Mouse (Mus musculus): Measurements from ENCODE around the gene Tmub2. TPM values are rescaled to one million over a fixed set of nuclear protein-coding genes. Genes with fewer than 3 reads are reported as not detected.

The Tmub2 gene
- polyA plus RNA-seq, 1 experiment = 54.5 TPM

DNA sequence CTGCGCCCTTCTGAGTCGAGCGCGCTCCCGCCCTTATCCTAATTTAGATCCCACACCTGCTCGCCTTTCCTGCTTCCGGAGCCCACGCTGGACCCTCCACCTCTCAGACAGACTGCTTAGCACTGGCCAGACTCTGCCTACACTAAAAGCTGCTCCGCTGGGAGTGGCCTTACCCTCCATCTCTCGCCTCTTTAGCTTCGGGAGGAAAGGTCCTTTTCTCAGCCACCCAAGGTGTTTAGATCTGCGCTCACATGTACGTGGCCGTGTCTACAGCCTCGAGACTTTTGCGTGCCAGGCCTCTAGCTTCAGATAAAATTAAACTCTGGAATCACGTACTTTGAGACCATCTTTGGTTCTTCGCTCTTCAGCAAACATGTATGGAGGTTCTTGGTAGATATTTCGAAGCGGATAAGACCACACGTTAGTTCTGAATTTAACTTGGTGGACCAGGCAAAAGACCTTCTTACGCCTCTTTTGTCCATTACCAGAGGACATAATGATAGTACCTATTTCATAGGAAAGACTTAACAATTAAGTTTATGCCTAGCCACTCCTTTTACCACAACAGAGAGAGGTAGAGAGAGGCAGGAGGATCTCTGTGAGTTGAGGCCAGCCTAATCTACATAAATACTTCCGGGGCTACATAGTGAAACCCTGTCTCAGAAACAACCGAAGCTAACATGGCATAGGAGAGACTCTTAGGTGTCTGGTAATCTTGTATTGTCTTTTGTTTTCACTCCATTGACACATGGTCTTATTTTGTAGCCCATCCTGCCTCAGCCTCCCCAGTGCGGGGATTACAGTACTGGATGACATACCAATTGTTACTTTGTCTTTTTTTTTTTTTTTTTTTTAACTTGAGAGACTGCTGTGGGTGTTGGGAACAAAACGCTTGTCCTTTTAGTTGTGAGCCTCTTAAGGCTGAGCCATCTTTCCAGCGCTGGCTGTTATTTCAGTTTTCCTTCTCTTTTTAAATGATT, 13.1 kb downstream of the Tmub2 start:
- DNase-seq (ENCODE audit: low read depth, low spot score) = no peak

DNA sequence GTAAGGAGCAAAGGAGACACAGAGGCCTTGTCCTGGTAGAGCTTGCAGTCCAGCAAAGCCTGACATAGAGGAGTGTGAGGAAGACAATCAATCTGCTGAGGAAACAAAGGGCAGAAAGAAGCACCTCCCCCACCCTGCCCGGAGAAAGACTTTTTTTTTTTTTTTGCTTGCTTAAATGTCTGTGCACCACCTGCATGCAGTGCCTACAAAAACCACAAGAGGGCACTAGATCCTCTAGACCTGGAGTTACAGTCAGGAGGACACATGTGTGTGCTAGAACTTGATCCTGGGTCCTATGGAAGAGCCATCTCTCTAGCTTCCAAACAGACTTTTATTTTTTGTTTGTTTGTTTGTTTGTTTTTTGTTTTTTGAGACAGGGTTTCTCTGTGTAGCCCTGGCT, 15.1 kb downstream of the Tmub2 start:
- WGBS = 12% methylated on average over 1 of the region's 1 CpGs
- no peak for DNase-seq (ENCODE audit: low read depth, low spot score)

More for the DNA sequence above, 13.1 kb downstream of the Tmub2 start:
- WGBS = 15% methylated on average over 27 of the region's 27 CpGs

DNA sequence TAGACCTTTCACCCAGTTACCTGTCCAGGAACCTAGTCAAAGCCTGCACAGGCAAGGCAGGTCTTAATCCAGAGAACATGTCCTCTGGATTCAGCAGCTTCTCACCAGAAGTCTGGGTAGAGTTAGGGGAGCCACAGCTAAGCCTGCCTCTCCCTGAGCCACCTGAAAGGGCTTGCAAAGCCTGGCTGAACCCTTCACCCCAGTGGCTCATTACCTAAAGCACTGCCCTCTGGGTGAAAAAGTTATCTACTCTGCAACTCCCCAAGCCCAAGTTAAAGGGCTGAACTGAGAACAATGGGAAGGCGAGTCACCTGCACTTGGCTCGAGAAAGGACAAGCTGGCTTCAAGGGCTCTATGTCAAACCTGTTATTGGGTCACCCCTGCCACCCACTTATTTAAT, 19.4 kb downstream of the Tmub2 start:
- 43% methylated on average over 2 of the region's 2 CpGs for WGBS
- no peak for DNase-seq (ENCODE audit: low read depth, low spot score)

DNA sequence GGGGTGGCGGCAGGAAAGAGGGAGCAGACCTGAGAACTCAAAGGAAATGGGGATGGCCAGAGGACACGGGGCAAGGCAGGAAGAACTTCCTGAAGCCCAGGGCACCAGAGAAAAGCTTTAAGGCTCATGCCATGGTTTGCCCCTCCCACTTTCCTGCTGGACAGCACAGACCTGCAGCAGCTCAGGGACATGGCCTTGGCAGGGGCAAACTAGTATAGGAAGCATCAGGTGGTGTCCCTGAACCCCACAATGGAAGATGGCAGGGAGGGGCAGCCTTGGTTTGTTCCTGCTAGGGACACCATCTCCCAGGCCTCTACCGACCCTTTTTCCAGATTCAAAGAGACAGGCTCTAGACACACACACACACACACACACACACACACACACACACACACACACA, 20.6 kb downstream of the Tmub2 start:
- no peak for DNase-seq (ENCODE audit: low read depth, low spot score)
- 62% methylated on average over 3 of the region's 3 CpGs for WGBS

DNA sequence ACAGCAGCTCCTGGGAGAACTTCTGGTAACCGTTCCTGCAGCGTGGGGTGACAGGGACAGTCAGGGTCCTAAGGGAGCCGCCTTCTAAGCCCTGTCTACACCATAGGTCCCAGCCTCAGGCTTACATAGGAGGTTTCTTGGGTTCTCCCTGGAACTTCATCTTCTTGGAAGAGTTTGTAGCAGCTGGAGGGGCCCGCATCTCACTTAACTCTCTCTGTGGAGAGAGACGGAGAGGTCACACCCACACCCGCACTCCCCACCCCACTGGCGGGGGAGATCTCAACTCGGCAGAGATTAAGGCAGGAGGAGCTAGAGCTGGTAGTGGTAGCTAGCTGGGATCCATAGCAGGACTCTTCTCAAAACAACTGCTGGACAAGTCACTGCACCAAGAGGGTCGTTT, 23.4 kb downstream of the Tmub2 start:
- 85% methylated on average over 9 of the region's 9 CpGs for WGBS
- no peak for DNase-seq (ENCODE audit: low read depth, low spot score)

DNA sequence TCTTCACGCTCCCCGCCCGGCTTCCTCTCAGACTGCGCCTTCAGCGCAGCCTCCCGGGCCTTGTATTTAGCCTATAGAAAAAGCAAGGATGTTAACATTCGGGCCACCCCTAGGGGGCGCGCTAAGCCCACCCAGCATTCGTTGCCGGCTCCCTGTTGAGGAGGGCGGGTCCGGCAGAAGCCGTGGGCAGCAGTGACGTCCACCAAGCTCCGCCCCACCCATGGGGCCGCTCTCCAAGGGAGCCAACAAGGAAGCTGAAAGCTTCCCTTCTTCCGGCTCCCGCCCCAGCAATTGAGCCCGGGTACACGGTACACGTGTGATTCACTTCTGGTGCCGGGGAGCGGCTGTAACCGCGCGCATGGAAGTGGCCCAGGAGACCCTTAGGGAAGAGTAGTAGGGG, 24.2 kb downstream of the Tmub2 start:
- no peak for DNase-seq (ENCODE audit: low read depth, low spot score)
- WGBS = under 1% methylated on average over 27 of the region's 27 CpGs

DNA sequence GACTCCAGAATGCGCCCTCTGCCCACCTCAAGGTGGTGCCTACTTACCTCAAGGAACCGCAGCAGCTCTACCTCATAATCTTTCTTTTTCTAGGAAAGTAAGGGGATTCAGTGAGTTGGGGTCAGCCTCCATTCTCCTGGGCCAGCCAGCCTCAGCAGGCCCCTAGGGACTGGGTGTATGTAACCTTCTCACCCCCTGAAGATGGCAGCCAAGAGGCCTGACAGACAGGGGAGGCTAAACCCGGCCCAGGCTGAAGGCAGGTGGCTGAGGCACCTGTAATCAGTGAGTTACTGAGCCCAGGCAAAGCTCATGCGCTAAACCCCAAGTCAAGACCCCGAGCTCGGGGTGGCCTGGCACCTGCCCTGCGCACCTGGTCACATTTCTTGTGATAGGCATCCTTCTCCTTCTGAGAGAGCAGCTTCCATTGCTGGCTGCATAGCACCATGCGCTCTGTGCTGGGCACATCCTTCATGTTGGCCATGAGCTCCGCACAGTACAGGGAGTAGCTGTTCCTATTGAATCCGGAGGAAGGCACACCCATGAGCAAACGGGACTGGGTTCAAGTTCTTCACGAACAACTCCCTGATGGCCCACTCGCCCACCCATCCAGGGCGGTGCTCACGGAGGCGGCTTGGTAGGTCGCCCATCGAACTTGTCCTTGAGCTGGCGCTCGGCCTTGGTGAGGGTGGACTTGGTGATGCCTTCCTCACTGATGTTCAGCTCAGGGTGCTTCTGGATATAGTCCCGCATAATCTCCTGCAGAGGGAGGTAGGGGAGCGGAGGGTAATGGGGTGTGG, 25.3 kb downstream of the Tmub2 start:
- 64% methylated on average over 22 of the region's 22 CpGs for WGBS
- DNase-seq (ENCODE audit: low read depth, low spot score) = no peak

DNA sequence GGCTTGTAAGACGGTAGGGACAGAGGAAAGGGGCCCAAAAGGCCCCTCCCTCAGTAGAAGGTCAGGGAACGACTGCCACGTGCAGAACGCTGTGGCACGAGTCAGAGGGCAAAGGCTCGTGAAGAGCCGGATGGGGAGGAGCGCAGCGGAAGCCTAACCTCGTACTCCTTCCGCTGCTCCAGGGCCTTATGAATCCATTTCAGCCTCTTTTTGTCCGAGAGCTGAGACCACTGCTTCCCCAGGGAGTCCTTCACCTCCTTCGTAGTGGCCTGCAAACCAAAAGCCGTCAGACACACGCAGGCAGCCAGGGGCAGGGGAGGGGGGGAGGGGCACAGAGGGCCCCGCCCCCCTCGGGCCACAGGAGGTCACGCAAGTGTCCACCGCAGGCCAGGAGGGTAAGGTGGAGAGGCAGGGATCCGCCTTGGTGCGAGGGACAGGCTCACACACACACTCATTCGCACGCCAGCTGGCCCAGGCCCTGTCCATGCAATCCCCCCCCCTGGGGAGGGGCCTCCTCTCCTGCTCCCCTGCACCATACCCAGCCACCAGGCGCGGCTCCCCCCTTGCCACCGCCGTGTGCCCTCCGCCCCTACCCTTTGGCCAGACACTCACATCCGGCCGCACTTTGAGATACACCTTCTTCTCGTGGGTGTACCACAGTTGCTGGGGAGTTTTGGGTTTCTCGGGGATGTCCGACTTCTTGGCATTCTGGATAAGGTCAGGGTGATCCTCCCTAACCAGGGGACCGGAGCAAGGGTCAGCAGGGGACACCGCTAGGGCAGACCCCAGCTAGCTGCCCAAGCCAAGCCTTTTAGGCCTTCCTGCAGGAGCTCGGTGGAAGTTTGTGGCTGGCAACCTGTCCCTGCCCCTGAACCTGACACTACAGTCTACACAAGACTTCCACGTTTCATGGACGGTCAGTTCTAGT, 26.3 kb downstream of the Tmub2 start:
- WGBS = 55% methylated on average over 38 of the region's 38 CpGs
- DNase-seq (ENCODE audit: low read depth, low spot score) = no peak

DNA sequence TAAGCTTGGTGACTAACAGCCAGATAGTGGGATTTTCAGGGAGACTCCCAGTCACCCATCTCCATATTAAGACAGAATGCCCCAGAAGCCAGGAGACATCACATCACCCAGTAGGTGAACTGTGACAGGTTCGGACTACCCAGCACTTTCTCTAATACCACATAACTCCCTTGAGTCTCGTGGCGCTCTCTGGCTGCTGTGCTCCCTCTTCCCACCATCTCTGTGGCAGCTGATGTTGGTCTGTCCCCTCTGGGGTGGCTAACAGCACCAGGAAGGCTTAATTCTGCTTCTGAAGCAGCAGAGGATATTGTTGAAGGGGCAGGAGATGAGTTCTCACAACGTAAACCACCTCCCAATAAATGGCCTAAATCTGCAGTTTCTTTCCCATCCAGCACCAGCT, 27.2 kb downstream of the Tmub2 start:
- DNase-seq (ENCODE audit: low read depth, low spot score) = no peak
- WGBS = 89% methylated on average over 4 of the region's 4 CpGs

DNA sequence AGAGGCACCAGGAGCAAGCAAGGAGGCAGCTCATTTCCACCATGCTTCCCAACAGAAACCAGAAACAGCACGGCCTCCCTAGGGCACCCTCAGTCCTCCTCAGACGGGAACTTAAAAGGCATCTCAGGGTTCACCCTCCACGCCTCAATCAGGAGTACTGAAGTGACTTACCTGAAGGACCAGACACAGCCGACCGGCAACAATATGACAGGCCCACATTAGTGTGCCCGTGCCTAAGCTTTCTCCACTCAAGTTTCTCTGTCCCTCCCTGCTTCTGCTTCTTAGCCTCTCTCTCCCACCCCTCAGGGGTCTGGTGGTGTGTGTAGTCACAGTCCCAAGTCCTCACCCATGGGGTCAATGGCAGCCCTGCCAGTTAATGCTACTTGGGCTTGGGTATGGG, 27.9 kb downstream of the Tmub2 start:
- 80% methylated on average over 6 of the region's 6 CpGs for WGBS
- no peak for DNase-seq (ENCODE audit: low read depth, low spot score)

DNA sequence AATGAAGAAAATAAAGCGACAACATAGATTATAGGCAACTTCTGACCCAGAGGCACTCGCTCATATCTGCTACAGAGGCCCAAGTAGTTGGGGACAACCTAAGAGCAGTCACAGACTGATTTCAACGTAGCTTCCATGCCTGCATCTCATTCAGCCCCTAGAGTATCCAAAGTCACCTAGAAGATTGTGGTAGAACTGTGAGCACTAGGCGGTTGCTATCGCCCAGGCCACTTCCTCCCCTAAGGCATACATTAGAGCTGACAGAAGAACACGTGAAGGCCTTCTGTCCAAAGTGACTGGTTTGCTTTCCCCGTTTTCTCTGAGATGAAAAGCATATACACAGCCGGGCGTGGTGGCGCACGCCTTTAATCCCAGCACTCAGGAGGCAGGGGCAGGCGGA, 29.6 kb downstream of the Tmub2 start:
- WGBS = 81% methylated on average over 12 of the region's 12 CpGs
- no peak for DNase-seq (ENCODE audit: low read depth, low spot score)

DNA sequence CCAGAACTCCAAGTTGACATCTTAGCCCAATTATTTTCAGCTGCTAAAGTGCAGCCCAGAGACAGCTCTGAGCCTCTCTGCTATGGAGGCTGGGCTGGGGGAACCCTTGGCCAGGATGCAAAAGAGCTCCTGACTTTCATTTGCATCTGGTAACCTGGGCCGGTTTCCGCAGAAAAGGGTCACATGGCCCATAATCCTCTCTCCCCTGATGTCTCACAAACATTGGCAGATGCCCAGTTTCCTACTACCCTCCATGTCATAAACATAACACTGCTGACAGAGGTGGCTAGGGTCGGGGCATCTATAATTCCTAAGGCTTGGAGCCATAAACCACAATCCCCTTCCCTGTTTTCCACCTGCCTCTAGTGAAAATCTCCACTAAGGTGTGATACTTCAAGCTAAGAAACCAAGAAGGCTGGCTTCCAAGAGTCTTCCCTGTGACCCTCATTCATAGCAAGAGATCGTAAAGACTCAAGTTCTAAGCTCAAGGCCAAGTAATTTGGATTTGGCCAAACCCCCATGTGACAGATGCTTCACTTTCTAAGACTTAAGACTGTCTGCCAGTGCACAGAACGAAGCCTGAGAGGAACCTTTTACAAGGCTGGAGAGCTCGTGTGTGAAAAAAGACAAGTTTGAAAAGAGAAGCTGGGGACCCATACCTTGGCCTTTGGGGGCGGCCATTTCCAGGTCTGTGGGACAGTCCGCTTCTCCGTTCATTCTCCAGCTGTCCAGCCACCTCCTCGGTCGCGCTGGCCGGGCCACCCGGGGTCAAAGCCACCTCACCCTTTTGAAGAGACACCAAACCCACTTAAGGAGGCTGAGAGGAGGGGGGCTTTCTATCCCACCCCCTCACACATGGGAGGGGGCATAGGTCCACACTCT, 31.2 kb downstream of the Tmub2 start:
- WGBS = 3% methylated on average over 14 of the region's 14 CpGs
- no peak for DNase-seq (ENCODE audit: low read depth, low spot score)

DNA sequence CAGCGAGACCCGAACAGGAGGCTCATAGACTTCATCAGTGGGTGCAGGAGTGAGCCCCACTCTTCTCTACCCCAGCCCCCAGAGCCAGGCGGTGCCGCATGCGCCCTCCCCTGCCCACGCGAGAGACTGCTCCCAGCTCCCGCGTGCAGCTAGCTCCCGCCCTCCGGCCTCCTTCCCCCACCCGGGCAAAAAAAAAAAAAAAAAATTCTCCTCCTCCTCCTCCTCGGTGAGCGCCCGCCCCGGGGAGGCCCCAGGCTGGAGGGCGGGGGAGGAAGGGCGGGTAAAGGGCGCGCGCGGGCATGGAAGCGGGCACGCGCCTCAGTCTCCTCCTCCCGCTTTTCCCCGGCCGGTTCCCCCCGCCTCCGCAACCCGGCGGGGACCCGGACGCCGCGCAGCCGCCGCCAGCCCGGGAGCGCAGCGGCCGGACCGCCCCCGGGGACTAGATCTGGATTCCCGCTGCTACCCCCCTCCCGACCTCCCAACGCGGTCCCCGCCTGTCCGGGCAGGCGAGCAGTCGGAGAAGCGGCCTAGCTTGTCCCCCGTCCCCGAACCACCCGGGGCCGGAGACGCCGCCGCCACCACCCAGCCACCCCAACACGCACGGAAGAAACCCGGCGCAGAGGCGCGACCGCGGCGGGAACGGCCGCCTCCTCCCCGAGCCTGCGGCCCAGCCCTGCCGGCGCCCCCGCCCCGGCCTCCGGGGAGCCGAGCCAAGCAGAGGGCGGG, 32.0 kb downstream of the Tmub2 start:
- WGBS = 1% methylated on average over 74 of the region's 80 CpGs
- no peak for DNase-seq (ENCODE audit: low read depth, low spot score)

DNA sequence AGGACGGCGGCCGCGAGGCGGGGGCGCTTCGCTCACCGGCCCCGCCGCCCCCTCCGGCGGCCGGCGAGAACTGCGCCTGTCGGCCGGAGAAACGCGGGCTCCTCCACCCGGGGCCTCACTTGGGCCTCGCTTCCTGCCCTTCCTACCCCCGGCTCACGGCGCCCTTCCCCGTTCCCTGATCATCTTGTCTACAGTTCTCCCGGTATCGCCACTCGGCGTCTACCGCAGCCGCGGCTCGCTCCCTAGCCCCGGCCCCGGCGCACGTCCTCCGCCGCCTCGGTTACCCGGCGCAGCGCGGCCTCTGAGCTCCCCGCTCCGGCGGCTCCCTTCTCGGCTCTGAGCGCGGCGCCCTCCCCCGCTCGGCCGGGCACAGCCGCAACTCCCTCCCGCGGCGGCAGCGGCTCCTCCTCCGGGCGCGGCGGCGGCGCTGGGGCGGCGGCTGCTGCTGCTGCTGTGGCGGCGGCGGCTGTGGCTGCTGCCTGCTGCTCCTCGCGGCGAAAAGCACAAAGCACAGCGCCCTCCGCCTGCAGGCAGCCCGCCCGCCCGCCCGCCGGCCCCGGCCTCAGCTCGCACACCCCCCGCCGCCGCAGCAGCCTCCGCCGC, 32.7 kb downstream of the Tmub2 start:
- DNase-seq (ENCODE audit: low read depth, low spot score) = no peak
- 1% methylated on average over 82 of the region's 87 CpGs for WGBS

DNA sequence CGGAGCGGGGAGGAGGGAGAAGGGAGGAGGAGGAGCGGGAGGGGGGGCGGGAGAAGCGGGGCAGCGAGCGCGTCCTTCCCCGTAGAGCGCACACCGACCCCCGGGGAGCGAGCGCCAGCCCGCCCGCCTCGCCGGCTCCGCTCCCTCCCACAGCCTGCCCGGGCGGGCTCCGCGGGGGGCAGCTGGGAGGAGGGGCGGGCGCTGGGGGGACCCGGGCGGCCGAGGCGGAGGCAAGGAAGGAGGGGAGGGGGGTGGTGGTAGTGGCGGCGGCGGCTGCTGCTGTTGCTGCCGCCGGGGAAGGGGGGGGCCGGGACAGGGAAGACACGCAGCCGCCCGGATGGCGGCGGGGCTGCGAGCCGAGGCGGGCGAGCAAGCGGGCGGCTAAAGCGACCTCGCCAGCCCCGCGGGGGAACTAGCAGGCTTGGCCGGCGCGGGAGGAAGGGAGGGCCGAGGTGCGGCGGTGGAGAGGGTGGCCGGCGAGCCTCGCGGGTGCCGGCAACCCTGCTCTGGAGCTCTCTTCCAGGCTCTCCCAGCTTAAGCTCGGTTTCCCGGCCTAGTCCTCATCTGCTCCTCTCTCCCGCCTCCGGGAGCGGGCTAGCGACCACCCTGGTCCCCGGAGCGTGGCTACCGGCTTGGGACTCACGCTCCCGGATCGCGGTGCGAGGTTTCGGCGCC, 33.3 kb downstream of the Tmub2 start:
- WGBS = under 1% methylated on average over 56 of the region's 77 CpGs

DNA sequence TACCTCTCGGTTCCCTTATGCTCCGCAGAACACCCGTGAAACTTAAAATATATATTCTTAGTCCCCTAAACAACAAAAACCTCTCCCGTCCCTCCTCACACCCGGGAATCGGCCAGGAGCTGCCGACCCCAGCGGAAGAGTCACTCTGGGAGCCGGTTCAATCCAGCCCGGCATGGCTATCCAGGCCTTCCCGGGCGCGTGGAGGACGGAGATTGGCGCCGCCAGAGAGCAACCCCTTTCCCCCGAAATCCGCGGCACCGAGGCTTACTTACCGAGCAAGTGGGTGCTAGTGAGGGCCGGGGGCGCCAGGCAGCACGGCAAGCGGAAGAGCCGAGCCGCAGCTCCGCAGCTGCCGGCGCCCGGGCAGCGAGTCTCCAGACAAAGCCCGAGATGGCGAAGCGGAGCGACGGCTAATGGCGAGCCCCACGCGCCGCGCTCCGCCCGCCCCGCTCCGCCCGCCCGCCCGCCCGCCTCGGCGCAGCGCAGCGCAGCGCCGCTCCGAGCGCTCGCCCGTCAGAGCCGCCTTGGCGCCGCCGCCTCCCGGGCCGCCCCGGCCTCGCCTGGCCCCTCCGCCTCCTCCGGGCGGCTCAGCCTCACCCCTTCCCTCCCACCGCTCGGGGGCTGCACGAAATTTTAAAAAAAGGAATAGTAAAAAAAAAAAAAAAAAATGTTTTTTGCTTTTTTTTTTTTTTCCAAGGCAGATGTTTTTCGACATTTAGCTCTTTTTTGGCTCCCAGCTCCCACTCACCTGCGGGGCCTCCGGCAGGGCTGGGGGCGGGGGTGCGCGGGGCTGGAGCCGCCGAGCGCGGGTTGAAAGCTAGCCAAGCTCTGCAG, 34.1 kb downstream of the Tmub2 start:
- no peak for DNase-seq (ENCODE audit: low read depth, low spot score)
- under 1% methylated on average over 84 of the region's 84 CpGs for WGBS

More for the DNA sequence above, 33.3 kb downstream of the Tmub2 start:
- no peak for DNase-seq (ENCODE audit: low read depth, low spot score)

All from large intestine, adult 2 months (tissue).